Mouse (Mus musculus) bone marrow, adult 2 months (tissue): Measurements from ENCODE around the gene Gm44596.

Source experiments
- CTCF ChIP-seq: fragments of 200-500 bp; IDR thresholded peaks from 2 replicates; pipeline ENCODE4 v1.5.1; 2011; ENCODE audit warnings: low read length, control low read depth; ENCODE audit not compliant: control insufficient read depth, insufficient read depth
- POLR2A ChIP-seq: fragments of 200-500 bp; IDR thresholded peaks from 2 replicates; pipeline ENCODE4 v1.6.1; 2011; ENCODE audit warnings: low read depth, mild to moderate bottlenecking, control low read depth, low read length, borderline replicate concordance; ENCODE audit not compliant: control insufficient read depth

DNA sequence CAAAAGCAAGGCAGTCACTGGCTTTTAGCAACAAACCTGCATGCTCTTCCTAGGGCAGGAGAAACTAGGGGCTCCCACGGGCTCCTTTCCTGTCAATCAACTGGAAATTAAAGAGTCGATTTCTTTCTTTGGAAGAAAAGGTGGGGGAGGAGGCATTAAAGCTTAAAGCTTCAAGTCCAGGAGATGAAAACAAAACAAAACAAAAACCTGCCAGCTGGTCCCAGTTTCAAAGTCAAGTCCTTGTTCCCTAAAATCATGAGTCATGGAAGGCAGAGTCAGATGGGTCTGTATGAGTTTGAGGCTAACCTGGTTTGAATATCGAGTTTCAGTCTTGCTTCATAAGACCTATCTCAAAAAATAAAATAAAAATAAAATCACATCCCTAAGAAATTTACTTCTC lies 21.2 kb upstream of the Gm44596 start:
- TF ChIP-seq CTCF (no peak), POLR2A (no peak)
